27 mouse cellular contexts compared by ENCODE assay signal in the genomic region with DNA sequence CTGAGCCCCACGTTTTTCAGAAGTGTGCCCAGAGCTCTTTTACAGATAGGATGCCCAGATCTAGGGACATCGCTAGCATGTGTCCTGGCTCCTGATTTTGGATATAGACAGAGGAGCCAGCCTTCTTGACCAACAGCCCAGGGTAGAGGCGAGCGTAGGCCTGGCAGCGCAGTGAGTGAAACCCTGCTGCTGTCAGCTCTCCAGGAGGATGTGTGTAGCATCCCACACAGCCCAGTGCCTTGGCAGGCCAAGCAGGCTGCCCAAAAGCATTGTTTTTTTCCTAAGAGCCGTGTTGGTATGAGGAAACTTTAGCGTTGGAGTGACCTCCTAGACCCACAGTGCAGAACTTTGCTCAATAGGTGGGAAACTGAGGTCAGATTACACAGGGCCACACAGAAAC.
"Had no signal": no experiment of that assay in that cellular context is flagged by ENCODE, and none has a peak within 500 bp of the region (broad histone marks: within the 10 kb centered on the region; RNA-seq: fewer than 3 reads in every experiment).

No protein-coding gene starts in this region.

- DNase-seq: cerebellum, adult 8-10 months; cerebellum, adult 9-10 months; cerebellum, adult 9-11 months; cerebellum, postnatal 14 days; cerebellum, postnatal 25 days; cerebellum, postnatal 36 days; embryo, embryonic 11 days; forebrain, postnatal 0 days; gastrocnemius, adult 2 months; gastrocnemius, postnatal 10 days; gastrocnemius, postnatal 14 days; gastrocnemius, postnatal 25 days; gastrocnemius, postnatal 36 days; heart, adult 18-20 months; heart, adult 2 months had no signal

- H3K36me3 ChIP-seq: embryonic facial prominence, embryonic 10.5 days; embryonic facial prominence, embryonic 12.5 days; embryonic facial prominence, embryonic 13.5 days; embryonic facial prominence, embryonic 15.5 days; forebrain, embryonic 10.5 days; forebrain, embryonic 12.5 days; forebrain, embryonic 15.5 days; heart, embryonic 10.5 days had no signal

- H3K4me1 ChIP-seq: embryonic facial prominence, embryonic 10.5 days; embryonic facial prominence, embryonic 12.5 days; embryonic facial prominence, embryonic 13.5 days; embryonic facial prominence, embryonic 15.5 days; heart, embryonic 10.5 days had no signal

- H3K4me3 ChIP-seq: embryonic facial prominence, embryonic 10.5 days; embryonic facial prominence, embryonic 12.5 days; embryonic facial prominence, embryonic 13.5 days; embryonic facial prominence, embryonic 15.5 days; erythroblast, embryonic 14.5 days; forebrain, embryonic 10.5 days; forebrain, embryonic 12.5 days; forebrain, embryonic 13.5 days; forebrain, embryonic 15.5 days; gastrocnemius, adult 2 months; heart, adult 2 months; heart, embryonic 10.5 days had no signal

- H3K27me3 ChIP-seq: embryonic facial prominence, embryonic 12.5 days; embryonic facial prominence, embryonic 13.5 days; embryonic facial prominence, embryonic 15.5 days; forebrain, embryonic 12.5 days; forebrain, embryonic 13.5 days; forebrain, embryonic 15.5 days had no signal

- H3K4me2 ChIP-seq: embryonic facial prominence, embryonic 12.5 days; embryonic facial prominence, embryonic 13.5 days; embryonic facial prominence, embryonic 15.5 days; forebrain, embryonic 12.5 days; forebrain, embryonic 13.5 days; forebrain, embryonic 15.5 days had no signal

- ATAC-seq: forebrain, embryonic 13.5 days; forebrain, embryonic 14.5 days; forebrain, embryonic 15.5 days; forebrain, embryonic 16.5 days; forebrain, postnatal 0 days had no signal

- H3K27ac ChIP-seq: embryonic facial prominence, embryonic 10.5 days; embryonic facial prominence, embryonic 12.5 days; embryonic facial prominence, embryonic 13.5 days; embryonic facial prominence, embryonic 15.5 days; forebrain, embryonic 10.5 days; forebrain, embryonic 12.5 days; forebrain, embryonic 13.5 days; forebrain, embryonic 15.5 days; gastrocnemius, adult 2 months; heart, adult 2 months; heart, embryonic 10.5 days had no signal

- H3K9me3 ChIP-seq: embryonic facial prominence, embryonic 10.5 days; embryonic facial prominence, embryonic 12.5 days; embryonic facial prominence, embryonic 13.5 days; embryonic facial prominence, embryonic 15.5 days; forebrain, embryonic 10.5 days; forebrain, embryonic 12.5 days; forebrain, embryonic 13.5 days; forebrain, embryonic 15.5 days; heart, embryonic 10.5 days had no signal

- H3K9ac ChIP-seq: embryonic facial prominence, embryonic 12.5 days; embryonic facial prominence, embryonic 13.5 days; embryonic facial prominence, embryonic 15.5 days; forebrain, embryonic 12.5 days; forebrain, embryonic 13.5 days; forebrain, embryonic 15.5 days; forebrain, postnatal 0 days had no signal
